Mouse (Mus musculus) cerebellum, adult 18-20 months (tissue): ENCODE measurements around the gene Med27.

Experiments
- DNase-seq, 2 experiments: peaks; one replicate each; pipeline ENCODE4 v3.0.0; 2021

Med27 gene

GRCm38 (mm10) chr2:29400812-29401211 lies 54.2 kb downstream of the Med27 start:
- no peak for DNase-seq

DNA sequence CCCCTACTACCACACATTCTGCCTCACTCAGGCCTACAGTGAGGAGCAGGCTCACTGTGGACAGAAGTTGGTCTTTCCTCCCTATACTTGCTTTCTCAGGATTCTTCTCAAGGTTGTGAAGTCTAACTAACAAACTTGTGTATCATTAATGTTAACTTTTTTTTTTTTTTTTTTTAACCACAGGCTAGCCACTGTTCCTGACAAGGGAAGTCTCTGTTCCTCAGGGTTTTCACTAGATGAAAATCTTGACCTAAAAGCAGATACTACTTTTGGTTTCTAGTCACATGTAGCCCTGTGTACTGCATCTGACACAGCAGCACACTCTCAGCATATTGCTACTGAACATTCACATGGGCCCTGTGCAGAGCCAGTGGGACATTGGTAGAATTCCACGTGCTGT lies 55.2 kb downstream of the Med27 start:
- no peak for DNase-seq

GRCm38 (mm10) chr2:29402550-29403076 lies 56.0 kb downstream of the Med27 start:
- DNase-seq: peak; percentile 36 to 42

- no peak for DNase-seq
Measured at GRCm38 (mm10) chr2:29403799-29404530, 57.3 kb downstream of the Med27 start.

DNA sequence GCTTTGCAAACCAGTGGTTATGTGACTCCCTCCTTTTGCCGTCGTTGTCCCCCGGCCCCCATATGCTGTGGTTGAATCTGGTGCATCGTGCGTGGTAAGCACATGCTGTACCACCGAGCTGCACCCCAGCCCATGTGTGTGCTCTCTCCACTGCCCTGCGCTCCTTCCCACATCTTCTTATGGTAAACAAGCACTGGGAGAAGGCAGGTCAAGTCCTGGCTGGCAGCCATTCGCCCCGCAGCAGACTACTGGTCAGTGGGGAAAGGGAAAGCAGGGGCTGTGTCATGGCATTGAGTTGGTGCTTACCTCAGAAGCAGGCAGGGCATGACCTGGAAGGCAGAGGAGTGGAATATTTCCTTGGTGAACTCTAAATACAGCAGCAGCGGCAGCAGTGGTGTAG lies 58.3 kb downstream of the Med27 start:
- no peak for DNase-seq

DNA sequence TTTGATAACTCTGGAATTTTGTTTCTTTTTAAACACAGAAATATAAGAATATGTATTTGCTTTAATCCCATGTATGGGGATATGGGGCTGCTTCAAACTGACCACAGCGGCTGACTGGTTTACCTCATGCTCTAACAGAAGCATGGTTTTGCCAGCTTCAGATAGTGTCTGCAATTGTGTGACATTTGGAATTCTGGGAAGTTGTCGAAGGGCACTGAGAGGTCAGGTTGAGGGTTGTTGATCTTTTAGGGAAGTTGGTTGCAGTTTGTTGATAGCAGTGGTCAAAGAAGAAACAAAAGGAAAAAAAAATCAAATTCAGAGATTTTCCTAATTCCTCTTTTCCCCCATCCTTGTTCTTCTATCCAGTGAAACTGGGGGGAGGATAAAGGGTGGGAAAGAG lies 59.2 kb downstream of the Med27 start:
- DNase-seq: no peak

GRCm38 (mm10) chr2:29407350-29407749 lies 60.7 kb downstream of the Med27 start:
- no peak for DNase-seq

DNA sequence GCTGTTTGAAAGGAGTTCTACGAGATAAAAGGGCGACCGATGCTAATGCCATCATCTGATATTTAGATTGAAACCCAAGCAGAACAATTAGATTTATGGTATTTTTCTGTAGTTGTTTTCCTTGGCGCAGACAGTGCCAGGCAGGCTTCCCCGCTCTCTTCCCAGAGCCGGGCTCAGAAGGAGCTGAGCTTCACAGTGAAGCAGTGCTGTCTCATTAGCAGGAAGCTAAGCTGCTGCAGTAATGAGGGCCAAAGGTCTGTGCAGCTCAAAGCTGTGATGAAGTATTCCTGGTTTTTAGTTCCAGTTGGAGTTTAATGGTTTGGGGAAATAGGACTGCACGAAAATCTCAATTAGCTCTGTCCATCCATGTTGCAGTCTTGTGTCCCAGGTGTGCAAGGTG lies 61.1 kb downstream of the Med27 start:
- no peak for DNase-seq

GRCm38 (mm10) chr2:29410884-29411283 lies 64.3 kb downstream of the Med27 start:
- DNase-seq: no peak

DNA sequence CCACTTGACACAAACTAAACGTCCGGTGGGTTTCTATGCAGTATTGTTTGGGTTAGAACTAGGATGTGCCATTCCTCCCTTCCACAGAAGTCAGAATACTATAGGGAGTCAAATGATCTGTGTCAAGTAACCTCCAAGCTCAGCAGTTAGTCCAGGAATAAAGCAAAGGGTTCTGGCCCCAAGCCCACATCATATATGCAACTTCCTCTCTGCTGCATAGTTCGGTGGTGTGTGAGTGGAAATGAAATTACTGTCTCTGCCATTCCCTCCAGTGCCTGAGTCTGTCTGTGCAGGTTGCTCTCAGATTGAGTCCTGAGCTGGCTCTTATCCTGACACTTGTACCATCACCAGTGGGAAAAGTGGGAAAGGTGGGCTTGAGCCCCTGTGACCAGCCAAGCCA lies 65.8 kb downstream of the Med27 start:
- no peak for DNase-seq

DNA sequence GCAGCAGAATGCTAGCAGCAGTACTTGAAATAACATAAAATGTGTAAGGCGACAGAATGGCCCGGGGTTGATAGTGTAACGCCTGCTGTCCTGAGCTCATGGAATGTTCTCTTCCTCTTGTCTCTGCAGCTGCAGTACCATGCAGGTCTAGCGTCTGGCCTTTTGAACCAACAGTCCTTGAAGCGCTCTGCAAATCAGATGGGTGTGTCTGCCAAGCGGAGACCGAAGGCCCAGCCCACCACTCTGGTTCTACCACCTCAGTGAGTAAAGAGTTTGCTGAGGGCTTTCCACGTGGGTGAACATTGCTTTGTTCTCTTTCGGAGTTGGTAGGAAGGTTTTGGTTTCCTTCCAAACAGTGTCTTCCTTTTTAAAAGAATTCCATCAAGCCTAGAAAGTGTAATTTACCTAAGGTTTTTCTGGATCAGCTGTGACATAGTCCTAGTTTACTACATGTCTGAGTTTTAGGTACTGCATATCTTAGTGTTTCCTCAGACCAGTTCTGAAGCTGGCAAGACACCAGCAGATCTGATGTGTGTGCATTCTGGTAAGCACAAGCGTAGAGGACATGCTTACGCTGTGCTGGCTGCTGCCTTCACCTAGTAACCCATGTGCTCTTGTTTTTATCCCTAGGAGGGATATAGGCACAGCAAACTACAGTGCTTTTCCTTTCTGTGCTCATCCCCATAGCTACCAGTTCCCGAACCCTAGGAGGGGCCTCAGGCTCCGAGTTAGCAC lies 66.8 kb downstream of the Med27 start:
- DNase-seq: no peak

GRCm38 (mm10) chr2:29414852-29415473 lies 68.3 kb downstream of the Med27 start:
- DNase-seq: peak; percentile 15 to 18

DNA sequence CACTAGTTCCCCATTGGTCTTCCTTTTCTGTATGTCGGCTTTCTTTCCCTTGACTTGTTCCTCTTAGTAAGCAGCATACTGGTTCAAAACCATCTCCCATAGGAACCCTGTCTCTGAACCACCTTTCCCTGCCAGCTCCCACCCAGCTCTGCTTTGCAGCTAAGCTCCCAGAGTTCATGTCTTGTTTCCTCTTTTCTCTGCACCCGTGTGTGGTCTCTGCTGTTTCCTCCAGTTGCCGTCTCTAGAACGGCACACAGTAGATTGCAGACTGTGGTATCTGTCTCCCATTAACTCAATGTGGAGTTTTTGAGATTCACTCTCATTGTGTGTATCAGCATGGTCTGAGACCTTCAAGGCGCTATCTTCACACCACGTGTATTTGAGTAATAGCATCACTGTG lies 71.9 kb downstream of the Med27 start:
- DNase-seq: no peak

DNA sequence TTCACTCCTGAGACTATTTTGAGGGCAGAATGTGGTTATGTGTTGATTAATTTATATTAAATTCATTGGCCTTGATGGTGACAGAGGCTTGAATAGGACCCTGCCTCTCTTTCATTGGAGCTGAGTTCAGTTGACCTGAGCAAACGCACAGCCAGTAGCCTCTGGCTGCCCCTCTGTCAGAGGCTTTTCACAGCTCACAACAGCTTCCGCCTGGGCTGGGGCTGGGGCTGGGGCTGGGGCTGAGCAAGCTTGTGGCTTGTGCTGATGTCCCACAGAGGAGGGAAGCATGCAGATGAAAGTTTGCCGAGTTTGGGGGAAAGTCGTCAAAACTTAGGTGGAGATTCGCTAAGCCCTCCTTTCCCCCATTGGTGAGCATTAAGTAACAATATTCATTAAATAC lies 72.8 kb downstream of the Med27 start:
- no peak for DNase-seq

DNA sequence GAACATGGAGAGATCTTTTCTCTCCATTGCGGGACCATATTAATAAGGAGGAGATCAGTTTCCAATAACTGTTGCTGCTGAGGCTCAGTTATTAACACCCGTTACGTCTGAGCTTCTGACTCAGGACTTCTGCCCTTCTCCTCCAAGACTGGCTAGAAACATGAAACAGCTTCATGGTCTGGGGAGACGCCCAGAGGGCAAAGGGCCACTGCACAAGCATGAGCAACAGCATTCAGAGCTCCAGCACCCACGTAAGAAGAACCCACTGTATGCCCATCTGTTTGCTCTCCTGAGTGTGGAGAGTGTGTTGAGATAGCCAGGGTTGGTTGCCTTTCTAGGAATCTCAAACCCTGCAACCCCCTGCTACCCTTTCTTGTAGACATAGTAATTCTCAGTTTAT lies 73.3 kb downstream of the Med27 start:
- no peak for DNase-seq

GRCm38 (mm10) chr2:29422126-29422840 lies 75.7 kb downstream of the Med27 start:
- no peak for DNase-seq

GRCm38 (mm10) chr2:29423059-29423458 lies 76.4 kb downstream of the Med27 start:
- DNase-seq: no peak

DNA sequence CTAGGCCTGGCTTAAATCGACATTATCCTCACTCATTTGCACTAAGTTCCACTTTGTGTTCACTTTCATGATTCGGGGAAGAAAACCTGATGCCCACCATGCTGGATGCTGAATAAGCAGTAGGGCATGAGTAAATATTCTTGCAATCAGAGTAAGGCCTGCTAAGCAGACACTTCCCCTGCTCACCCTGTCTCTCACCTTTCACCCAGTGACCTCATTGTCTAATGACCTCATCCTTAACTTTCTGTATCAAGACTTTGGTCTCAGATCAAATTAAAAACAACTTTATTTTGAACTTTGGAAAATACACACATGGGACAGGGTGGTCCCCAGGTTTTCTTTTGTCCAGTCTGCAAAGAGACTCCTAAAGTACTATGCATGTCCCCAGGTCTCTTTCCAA lies 78.8 kb downstream of the Med27 start:
- no peak for DNase-seq

- DNase-seq: peak; percentile 85 to 87
Measured at GRCm38 (mm10) chr2:29426684-29427083, 80.1 kb downstream of the Med27 start.

DNA sequence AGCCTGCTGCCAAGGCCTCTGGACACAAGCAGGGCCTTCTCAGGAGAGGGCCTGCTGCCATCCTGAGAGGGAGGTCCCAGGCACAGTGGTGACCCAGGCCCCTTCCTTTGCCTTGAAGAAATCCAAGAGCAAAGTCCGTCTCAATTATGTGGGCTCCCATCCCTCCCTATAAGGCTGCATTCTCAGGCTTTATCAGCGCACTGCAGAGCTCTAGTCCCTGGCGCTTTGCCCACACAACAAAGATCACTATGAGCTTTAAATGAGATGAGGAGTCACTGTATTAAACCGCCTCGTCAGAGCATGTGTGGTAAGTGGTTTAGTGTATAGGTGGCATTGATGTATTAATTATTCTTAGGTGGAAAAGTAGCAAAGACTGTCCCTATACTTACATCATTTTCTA lies 85.9 kb downstream of the Med27 start:
- no peak for DNase-seq

DNA sequence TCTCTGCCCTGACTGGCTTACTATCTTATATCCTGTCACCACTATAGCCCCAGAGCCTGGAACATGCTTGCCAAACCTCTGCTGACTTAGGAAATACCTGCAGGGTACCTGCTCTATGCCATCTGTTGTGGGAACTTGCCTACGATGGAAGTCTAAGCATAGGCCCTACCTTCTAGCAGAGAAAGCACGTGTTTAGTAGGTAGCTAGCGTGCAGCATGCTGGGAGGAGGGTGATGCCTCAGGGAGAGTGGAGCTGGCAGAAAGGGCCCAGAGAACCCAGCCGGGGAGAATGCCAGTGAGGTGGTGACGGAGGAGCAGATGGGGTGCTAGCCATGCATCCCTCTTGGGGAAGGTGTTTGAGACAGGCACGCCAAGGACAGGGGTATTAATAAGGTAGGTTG lies 89.8 kb downstream of the Med27 start:
- DNase-seq: peak; percentile 37 to 45

DNA sequence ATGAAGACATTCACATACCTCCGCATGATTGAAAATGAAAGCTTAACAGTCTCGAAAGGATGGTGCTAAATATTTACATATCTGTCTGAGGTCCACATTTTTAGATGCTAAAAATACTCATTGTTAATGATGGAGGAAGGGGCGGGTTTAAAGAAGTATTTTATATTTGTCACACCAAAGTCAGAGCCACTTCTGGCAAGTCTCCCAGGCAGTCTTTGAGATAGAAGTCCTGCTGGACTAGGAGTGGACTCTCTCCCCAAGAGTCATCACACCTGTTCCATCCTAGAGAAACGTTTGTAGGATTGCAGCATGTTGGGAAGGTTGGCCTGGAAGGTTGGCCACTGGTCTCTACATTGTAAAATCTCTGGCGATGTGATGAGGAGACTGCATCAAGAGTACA lies 90.5 kb downstream of the Med27 start:
- no peak for DNase-seq

- DNase-seq: no peak
Measured at GRCm38 (mm10) chr2:29437861-29438529, 91.4 kb downstream of the Med27 start.
